Mouse (Mus musculus) small intestine, adult 2 months (tissue): Measurements from ENCODE around the gene Commd1. TPM values are rescaled to one million over a fixed set of nuclear protein-coding genes. Genes with fewer than 3 reads are reported as not detected.

ENCODE experiments used
- H3K27ac ChIP-seq: fragments of 200-500 bp; 2 replicates; pipeline ENCODE4 v1.5.1; 2012; ENCODE audit warnings: low read depth, low read length, control low read depth, inconsistent platforms; ENCODE audit not compliant: insufficient read depth
- H3K27me3 ChIP-seq: fragments of 200-500 bp; 2 replicates; pipeline ENCODE4 v1.6.1; 2012; ENCODE audit warnings: mild to moderate bottlenecking, moderate library complexity, low read length, inconsistent platforms; ENCODE audit not compliant: control insufficient read depth, insufficient read depth
- H3K36me3 ChIP-seq: fragments of 200-500 bp; 2 replicates; pipeline ENCODE4 v1.6.1; 2012; ENCODE audit warnings: mild to moderate bottlenecking, low read length, control low read depth, inconsistent platforms; ENCODE audit not compliant: control insufficient read depth, insufficient read depth
- H3K4me1 ChIP-seq: fragments of 200-500 bp; 2 replicates; pipeline ENCODE4 v1.6.1; 2012; ENCODE audit warnings: low read length, inconsistent platforms, mixed read lengths; ENCODE audit not compliant: control insufficient read depth, insufficient read depth, insufficient read length
- H3K4me3 ChIP-seq: fragments of 200-500 bp; 2 replicates; pipeline ENCODE4 v1.5.1; 2012; ENCODE audit warnings: low read depth, mild to moderate bottlenecking, control low read depth, inconsistent platforms, low read length, moderate library complexity
- CTCF ChIP-seq: fragments of 200-500 bp; IDR thresholded peaks from 2 replicates; pipeline ENCODE4 v1.5.1; 2012; ENCODE audit warnings: low read depth, mild to moderate bottlenecking, control low read depth, inconsistent platforms, low read length, moderate library complexity, mixed read lengths; ENCODE audit not compliant: insufficient replicate concordance, insufficient read length; ENCODE audit errors: extremely low read depth
- POLR2A ChIP-seq: fragments of 200-500 bp; IDR thresholded peaks from 2 replicates; pipeline ENCODE4 v1.6.1; 2012; ENCODE audit warnings: low read depth, mild to moderate bottlenecking, control low read depth, inconsistent platforms, low read length, moderate library complexity
- WGBS: fragments of 180-500 bp; shearing (Covaris S2); methylation state at CpG from one replicate; pipeline ENCODE4 v1.1.7; 2018; 5-methylcytosine and 5-hydroxymethylcytosine counted together
- polyA plus RNA-seq: library from polyadenylated mRNA; depleted of rRNA; stranded (reverse); fragments of >200 nt; gene quantifications from 2 replicates; pipeline ENCODE4 v1.2.3, GENCODE M21; 2012

Gene Commd1
- polyA plus RNA-seq, 1 experiment = 5.2 TPM

DNA sequence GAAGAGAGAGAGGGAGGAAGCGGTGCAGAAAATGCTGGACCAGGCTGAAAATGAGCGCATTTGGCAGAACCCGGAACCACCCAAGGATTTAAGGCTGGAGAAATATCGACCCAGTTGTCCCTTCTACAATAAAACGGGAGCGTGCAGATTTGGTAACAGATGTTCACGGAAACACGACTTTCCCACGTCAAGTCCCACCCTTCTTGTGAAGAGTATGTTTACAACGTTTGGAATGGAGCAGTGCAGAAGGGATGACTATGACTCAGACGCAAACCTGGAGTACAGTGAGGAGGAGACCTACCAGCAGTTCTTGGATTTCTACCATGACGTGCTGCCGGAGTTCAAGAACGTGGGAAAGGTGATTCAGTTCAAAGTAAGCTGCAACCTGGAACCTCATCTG is 8.6 kb downstream of the Commd1 start:
- Histone ChIP-seq H3K27ac (peak overlapping the region; percentile 45), H3K4me3 (peak overlapping the region; percentile 70), H3K27me3 (no peaks in the 10 kb centered on the region), H3K4me1 (peaks cover 3% of the 10 kb centered on the region; the same call in 1 of the 2 replicates), H3K36me3 (peaks cover 8% of the 10 kb centered on the region)
- TF ChIP-seq POLR2A (no peak), CTCF (no peak)
- WGBS = 43% methylated on average over 14 of the region's 14 CpGs

GRCm38 (mm10) chr11:22972746-22973526 is 9.2 kb downstream of the Commd1 start:
- Histone ChIP-seq H3K4me3 (peak overlapping the region; percentile 70), H3K27me3 (no peaks in the 10 kb centered on the region), H3K36me3 (peaks cover 8% of the 10 kb centered on the region), H3K27ac (peak overlapping the region; percentile 71), H3K4me1 (peaks cover 3% of the 10 kb centered on the region; the same call in 1 of the 2 replicates)
- WGBS = 54% methylated on average over 45 of the region's 46 CpGs
- TF ChIP-seq POLR2A (no peak; the same call in 1 of the 2 replicates), CTCF (no peak)

- WGBS = 49% methylated on average over 56 of the region's 56 CpGs
- TF ChIP-seq CTCF = no peak
- TF ChIP-seq POLR2A = peak; percentile 70
- H3K27ac ChIP-seq = peak within 1 kb of the TSS; percentile 71
- H3K36me3 ChIP-seq = peaks cover 5% of the 10 kb centered on the region
- H3K4me3 ChIP-seq = peak within 1 kb of the TSS; percentile 70
- H3K4me1 ChIP-seq = peaks cover 3% of the 10 kb centered on the region; the same call in 1 of the 2 replicates
- no peaks in the 10 kb centered on the region for H3K27me3 ChIP-seq
Measured at GRCm38 (mm10) chr11:22971835-22972709, 10.1 kb downstream of the Commd1 start, which contains the start of gene Zrsr1. Gene Zrsr1, plus strand, starts transcription at chr11:22972005.

DNA sequence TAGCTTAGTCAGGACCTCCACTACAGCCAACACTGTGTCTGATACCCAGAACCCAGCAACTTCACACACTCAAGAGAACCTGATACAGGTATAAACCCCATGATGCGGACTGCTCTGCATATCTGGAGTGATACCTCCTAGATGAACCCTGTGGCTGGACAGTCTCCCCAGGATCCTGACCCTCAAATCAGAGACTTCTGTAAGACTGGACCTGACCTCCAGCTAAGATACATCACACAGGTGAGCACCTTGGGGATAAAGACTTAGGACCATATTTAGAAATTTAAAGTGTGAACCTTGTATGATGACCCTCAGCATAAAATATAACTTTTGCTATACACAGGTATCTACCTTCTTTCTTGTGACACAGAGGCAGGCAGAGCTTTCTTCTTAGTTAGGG is 11.6 kb downstream of the Commd1 start:
- no peaks in the 10 kb centered on the region for H3K27me3 ChIP-seq
- no peaks in the 10 kb centered on the region for H3K36me3 ChIP-seq
- H3K4me3 ChIP-seq = no peak overlapping the region
- peaks cover 2% of the 10 kb centered on the region; the same call in 1 of the 2 replicates for H3K4me1 ChIP-seq
- no peak overlapping the region for H3K27ac ChIP-seq
- TF ChIP-seq CTCF = no peak
- TF ChIP-seq POLR2A = no peak
- 95% methylated on average over 1 of the region's 1 CpGs for WGBS

DNA sequence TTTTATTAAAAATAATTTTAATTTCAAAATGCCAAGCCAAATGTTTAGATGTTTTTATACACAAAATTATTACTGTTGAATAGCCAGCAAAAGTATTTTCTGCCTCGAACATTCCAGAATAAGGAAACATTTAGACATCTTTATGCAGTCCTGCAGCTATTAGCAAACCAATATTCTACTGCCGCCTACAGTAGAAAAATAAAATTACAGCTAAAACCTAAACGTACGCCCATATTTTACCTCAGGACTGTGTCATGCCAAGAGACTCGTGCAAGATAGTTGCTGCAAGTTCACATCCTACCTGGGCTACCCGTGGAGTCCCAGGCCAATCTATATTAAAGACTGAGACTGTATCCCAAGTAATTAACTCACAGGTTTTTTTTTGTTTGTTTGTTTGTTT is 12.7 kb downstream of the Commd1 start:
- Histone ChIP-seq H3K27me3 (no peaks in the 10 kb centered on the region), H3K4me1 (no peaks in the 10 kb centered on the region), H3K27ac (no peak overlapping the region), H3K4me3 (no peak overlapping the region), H3K36me3 (no peaks in the 10 kb centered on the region)
- TF ChIP-seq POLR2A (no peak), CTCF (peak; percentile 30; the same call in 1 of the 2 replicates)
- WGBS = 34% methylated on average over 6 of the region's 6 CpGs

GRCm38 (mm10) chr11:22965503-22965902 is 16.7 kb downstream of the Commd1 start:
- no peak for TF ChIP-seq POLR2A
- TF ChIP-seq CTCF = no peak; the same call in 1 of the 2 replicates
- Histone ChIP-seq H3K4me1 (no peaks in the 10 kb centered on the region), H3K27ac (no peak overlapping the region), H3K4me3 (no peak overlapping the region), H3K27me3 (no peaks in the 10 kb centered on the region), H3K36me3 (no peaks in the 10 kb centered on the region)
- WGBS = 90% methylated on average over 4 of the region's 4 CpGs

DNA sequence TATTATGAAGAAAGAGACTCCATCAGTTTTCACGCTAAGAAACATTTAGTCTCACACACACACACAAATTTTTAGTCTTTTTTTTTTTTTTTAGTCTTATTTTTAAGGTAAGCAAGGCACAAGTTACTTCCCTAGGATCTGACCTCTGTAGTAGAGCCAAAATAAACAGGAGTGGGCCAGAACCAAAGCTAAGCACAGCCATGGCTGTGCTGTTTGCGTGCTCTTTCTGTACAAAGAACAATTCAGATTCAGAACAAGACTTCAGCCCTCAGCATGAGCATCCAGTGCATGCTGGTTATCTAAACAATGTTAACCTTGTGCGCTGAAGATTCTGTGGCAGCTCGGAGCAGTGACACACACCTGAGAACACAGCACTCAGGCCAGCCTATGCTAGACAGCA is 17.8 kb downstream of the Commd1 start:
- Histone ChIP-seq H3K36me3 (no peaks in the 10 kb centered on the region), H3K4me1 (no peaks in the 10 kb centered on the region), H3K27ac (no peak overlapping the region), H3K27me3 (no peaks in the 10 kb centered on the region), H3K4me3 (no peak overlapping the region)
- 75% methylated on average over 4 of the region's 4 CpGs for WGBS
- no peak for TF ChIP-seq CTCF
- no peak for TF ChIP-seq POLR2A
